Comparison of ENCODE assay signal across 21 mouse cellular contexts in genomic region chr7:130764160-130764559, GRCm38 (mm10). TPM values are rescaled to one million over a fixed set of nuclear protein-coding genes. Genes with fewer than 3 reads are reported as not detected.
DNase-seq lines count a peak whose midpoint lies in the region.
"Had no signal": no experiment of that assay in that cellular context is flagged by ENCODE, and none has a peak within 500 bp of the region (broad histone marks: within the 10 kb centered on the region; RNA-seq: fewer than 3 reads in every experiment).

No protein-coding gene starts in this region.

- peak; percentile 60 for DNase-seq in adrenal gland, adult 2 months
- no peak for DNase-seq in adrenal gland, postnatal 10 days
- peak; percentile 44 to 48 for DNase-seq in adrenal gland, postnatal 36 days
- no peak for DNase-seq in adrenal gland, adult 8-10 months
- DNase-seq: cerebellum, adult 11 months; cerebellum, adult 18-20 months; cerebellum, adult 8-10 months; cerebellum, adult 9-11 months; cerebellum, postnatal 14 days; cerebellum, postnatal 36 days; embryo, embryonic 11 days; gastrocnemius, adult 2 months had no signal

RNA-seq across cellular contexts. Expression of gene Btbd16, which starts 9.7 kb away (rescaled TPM):
- not detected for total RNA-seq in adrenal gland, adult 2 months (2021)
- not detected in 2 replicates for polyA plus RNA-seq in adrenal gland, adult 2 months (2012; rRNA removed)
- under 1 TPM in 1 of 2 experiments, not detected in 1; 0.18 TPM for total RNA-seq in adrenal gland, postnatal 10 days (2021)
- total RNA-seq in adrenal gland, postnatal 36 days (2021): not detected
- total RNA-seq in adrenal gland, adult 8-10 months (2022): under 1 TPM in 2 of 4 experiments, not detected in 2; 0.30 to 0.55 TPM
- total RNA-seq: adrenal gland, adult 18-20 months; gastrocnemius, adult 2 months had no signal
- polyA plus RNA-seq: brain, embryonic 14.5 days; C2C12; embryonic facial prominence, embryonic 15.5 days; erythroblast, embryonic 14.5 days; forebrain, embryonic 10.5 days; forebrain, embryonic 12.5 days; forebrain, embryonic 14.5 days; forebrain, embryonic 16.5 days had no signal

Comparison
In these comparisons a context has a peak if more than half of its experiments do, and no peak if none do; other contexts are left out.
1. DNase-seq: peak in adrenal gland, adult 2 months (single experiment) and adrenal gland, postnatal 36 days (2 of 2); none in adrenal gland, postnatal 10 days (single experiment) and adrenal gland, adult 8-10 months (single experiment).